In genomic region chr17:63715687-63716086, GRCm38 (mm10) we compare ENCODE assay signal across 16 mouse cellular contexts.
"Had no signal": no experiment of that assay in that cellular context is flagged by ENCODE, and none has a peak within 500 bp of the region (broad histone marks: within the 10 kb centered on the region; RNA-seq: fewer than 3 reads in every experiment).

No protein-coding gene starts in this region.

- H3K27ac ChIP-seq: kidney, postnatal 0 days; layer of hippocampus, adult 2 months; limb, embryonic 10.5 days; limb, embryonic 13.5 days; liver, embryonic 12.5 days; liver, embryonic 15.5 days; macrophage; midbrain, embryonic 12.5 days; midbrain, embryonic 15.5 days had no signal

- ATAC-seq: liver, embryonic 12.5 days; lung, postnatal 0 days; midbrain, embryonic 15.5 days had no signal

- H3K4me1 ChIP-seq: liver, embryonic 12.5 days; liver, embryonic 15.5 days had no signal

- H3K27me3 ChIP-seq: liver, embryonic 12.5 days; liver, embryonic 15.5 days; midbrain, embryonic 12.5 days; midbrain, embryonic 15.5 days had no signal

- H3K9ac ChIP-seq: limb, embryonic 13.5 days; liver, embryonic 12.5 days; liver, embryonic 15.5 days; midbrain, embryonic 12.5 days; midbrain, embryonic 15.5 days had no signal

- H3K36me3 ChIP-seq: limb, embryonic 10.5 days; limb, embryonic 13.5 days; liver, embryonic 12.5 days; liver, embryonic 15.5 days; midbrain, embryonic 12.5 days; midbrain, embryonic 15.5 days had no signal

- H3K4me2 ChIP-seq: limb, embryonic 13.5 days; liver, embryonic 12.5 days; liver, embryonic 15.5 days; midbrain, embryonic 12.5 days; midbrain, embryonic 15.5 days had no signal

- DNase-seq: kidney, adult 9 months; kidney, postnatal 25 days; liver; lung, adult 18-20 months; thymus, adult 18-20 months; thymus, postnatal 36 days had no signal

- H3K4me3 ChIP-seq: layer of hippocampus, adult 2 months; limb, embryonic 10.5 days; limb, embryonic 13.5 days; liver, embryonic 12.5 days; liver, embryonic 15.5 days; midbrain, embryonic 12.5 days; midbrain, embryonic 15.5 days had no signal

- H3K9me3 ChIP-seq: limb, embryonic 10.5 days; limb, embryonic 13.5 days; liver, embryonic 12.5 days; liver, embryonic 15.5 days; midbrain, embryonic 12.5 days; midbrain, embryonic 15.5 days had no signal
